In the genomic region with DNA sequence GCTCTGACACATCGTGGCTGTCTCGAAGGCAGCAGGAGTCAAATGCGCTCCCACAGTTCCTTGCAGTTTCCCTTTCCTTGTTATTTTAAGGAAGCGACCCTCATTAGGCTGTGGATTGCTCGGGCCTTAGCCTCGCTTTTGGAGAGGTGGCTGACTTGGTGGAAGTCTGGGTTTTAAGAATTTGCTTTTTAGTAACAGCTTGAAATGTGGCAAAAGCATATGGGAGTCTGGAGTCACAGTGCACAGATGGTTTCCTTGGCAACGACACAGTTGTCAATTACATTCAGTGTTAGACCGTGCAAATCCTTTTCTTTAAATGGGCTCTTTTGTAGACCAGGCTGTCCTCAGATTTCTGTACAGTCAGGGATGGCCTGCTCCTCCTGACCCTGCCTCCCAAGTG, we compare ENCODE assay signal across 8 mouse cellular contexts. TPM values are rescaled to one million over a fixed set of nuclear protein-coding genes. Genes with fewer than 3 reads are reported as not detected.
DNase-seq lines count a peak whose midpoint lies in the region; ATAC-seq and TF ChIP-seq lines count a peak whose summit lies in the region.

No protein-coding gene starts in this region.

- H3K4me1 ChIP-seq in bone marrow, adult 2 months (ENCODE audit: control insufficient read depth, insufficient read depth, low read length), result peaks cover 4% of the 10 kb centered on the region; the same call in 1 of the 2 replicates
- H3K4me1 ChIP-seq in hindbrain, embryonic 10.5 days (replicated peaks), result peaks cover 23% of the 10 kb centered on the region

- DNase-seq in left cerebral cortex, adult 2 months (ENCODE audit: extremely low spot score in 1 of 2, low spot score in 2 of 2), result no peak
- DNase-seq in left cerebral cortex, adult 8-10 months (ENCODE audit: low spot score in 2 of 2), result no peak
- DNase-seq in hindbrain, embryonic 10.5 days (ENCODE audit: low spot score), result no peak
- no peak for DNase-seq in natural killer cell, adult 2 months (ENCODE audit: low spot score in 2 of 2)
- no peak for DNase-seq in adrenal gland, postnatal 36 days
- DNase-seq in B cell, adult 2 months, result no peak

- WGBS in bone marrow, adult 2 months, result 8% methylated on average over 8 of the region's 8 CpGs
- 24% methylated on average over 8 of the region's 8 CpGs for WGBS in hindbrain, embryonic 10.5 days

- no peak overlapping the region for H3K27ac ChIP-seq in left cerebral cortex, adult 2 months
- peak overlapping the region; percentile 94 for H3K27ac ChIP-seq in bone marrow, adult 2 months (ENCODE audit: control insufficient read depth, insufficient read depth, low read depth, low read length, poor library complexity)
- peak overlapping the region; percentile 96 for H3K27ac ChIP-seq in hindbrain, embryonic 10.5 days

- TF ChIP-seq CTCF in left cerebral cortex, adult 2 months (IDR thresholded peaks at IDR 0.05), result no peak
- TF ChIP-seq CTCF in bone marrow, adult 2 months (IDR thresholded peaks at IDR 0.05; ENCODE audit: control insufficient read depth, insufficient read depth, low read length), result no peak

- peaks cover 5% of the 10 kb centered on the region; the same call in 1 of the 2 replicates for H3K27me3 ChIP-seq in hindbrain, embryonic 10.5 days (ENCODE audit: insufficient read depth, poor library complexity, severe bottlenecking)

- no peak for TF ChIP-seq POLR2A in bone marrow, adult 2 months (IDR thresholded peaks at IDR 0.05; ENCODE audit: borderline replicate concordance, control insufficient read depth, low read depth, low read length)

- ATAC-seq in megakaryocyte progenitor cell, adult 5-6 weeks (replicated peaks; ENCODE audit: poor library complexity), result 0 out of 2 replicates have a peak, but pooled peaks have one; percentile 9

- intact Hi-C loops in left cerebral cortex, adult 2 months (cut with DNase I), result loop anchor here (2.0 kb wide), 1 partner anchor 20 kb away; a partner anchor contains a TSS

- H3K4me3 ChIP-seq in left cerebral cortex, adult 2 months, result peak overlapping the region; percentile 89
- peak overlapping the region; percentile 92 for H3K4me3 ChIP-seq in bone marrow, adult 2 months (replicated peaks; ENCODE audit: control insufficient read depth, low read depth, low read length)
- H3K4me3 ChIP-seq in hindbrain, embryonic 10.5 days, result peak overlapping the region; percentile 94

- H3K9me3 ChIP-seq in hindbrain, embryonic 10.5 days, result no peaks in the 10 kb centered on the region

- H3K36me3 ChIP-seq in hindbrain, embryonic 10.5 days, result peaks cover 48% of the 10 kb centered on the region

RNA-seq across cellular contexts. Expression of a gene that starts 1.0 kb away (rescaled TPM):
- 10 to 100 TPM; 55.8 to 61.1 TPM for total RNA-seq in left cerebral cortex, adult 2 months (2021)
- total RNA-seq in left cerebral cortex, adult 8-10 months (2022), result 10 to 100 TPM; 56.9 to 63.1 (median 62.1) TPM
- polyA plus RNA-seq in bone marrow, adult 2 months (2011; ENCODE audit: insufficient read depth, insufficient read length, low replicate concordance, missing spikeins), result 55.2 and 61.5 TPM in 2 replicates
- 158 and 162 TPM in 2 replicates for polyA plus RNA-seq in hindbrain, embryonic 10.5 days (2016; fragmentation: Nextera tagmentation; extraction: Ambion mirVana)
- total RNA-seq in megakaryocyte progenitor cell, adult 5-6 weeks (2015), result 121 and 128 TPM in 2 replicates
- 72.9 and 76.3 TPM in 2 replicates for total RNA-seq in megakaryocyte progenitor cell, adult 5-6 weeks (2017)
- total RNA-seq in adrenal gland, postnatal 36 days (2021), result 10 to 100 TPM; 64.8 to 66.1 TPM

RNA-seq across cellular contexts. Expression of a gene that starts 19.4 kb away (rescaled TPM):
- 1 to 10 TPM; 3.5 to 4.7 TPM for total RNA-seq in left cerebral cortex, adult 2 months (2021)
- total RNA-seq in left cerebral cortex, adult 8-10 months (2022), result 1 to 10 TPM; 2.9 to 5.2 (median 3.6) TPM
- polyA plus RNA-seq in bone marrow, adult 2 months (2011; ENCODE audit: insufficient read depth, insufficient read length, low replicate concordance, missing spikeins), result 204 and 219 TPM in 2 replicates
- polyA plus RNA-seq in hindbrain, embryonic 10.5 days (2016; fragmentation: Nextera tagmentation; extraction: Ambion mirVana), result 92.3 and 95.9 TPM in 2 replicates
- 130 and 153 TPM in 2 replicates for total RNA-seq in megakaryocyte progenitor cell, adult 5-6 weeks (2015)
- total RNA-seq in megakaryocyte progenitor cell, adult 5-6 weeks (2017), result 50.3 and 55.9 TPM in 2 replicates
- total RNA-seq in adrenal gland, postnatal 36 days (2021), result 10 to 100 TPM; 20.8 to 30.0 TPM

RNA-seq across cellular contexts. Expression of a gene that starts 23.4 kb away (rescaled TPM):
- total RNA-seq in left cerebral cortex, adult 2 months (2021), result under 1 TPM; 0.30 to 0.86 TPM
- under 1 TPM; 0.32 to 0.59 (median 0.41) TPM for total RNA-seq in left cerebral cortex, adult 8-10 months (2022)
- polyA plus RNA-seq in bone marrow, adult 2 months (2011; ENCODE audit: insufficient read depth, insufficient read length, low replicate concordance, missing spikeins), result 0.70 TPM in 1 of 2 replicates, not detected in the other
- polyA plus RNA-seq in hindbrain, embryonic 10.5 days (2016; fragmentation: Nextera tagmentation; extraction: Ambion mirVana), result 0.47 and 0.49 TPM in 2 replicates
- total RNA-seq in megakaryocyte progenitor cell, adult 5-6 weeks (2015), result not detected in 2 replicates
- not detected in 2 replicates for total RNA-seq in megakaryocyte progenitor cell, adult 5-6 weeks (2017)
- not detected for total RNA-seq in adrenal gland, postnatal 36 days (2021)
